Mouse (Mus musculus) mature B cell (primary cell): Measurements from ENCODE around the gene Foxg1.

Experiments
- in situ Hi-C: fragments of 300-500 bp; cut with MboI; formaldehyde crosslinking; loops from 2 replicates; pipeline ENCODE4 v1.14.3; 2019

Foxg1 gene

GRCm38 (mm10) chr12:49382565-49383520 is at the start of gene Foxg1:
Gene Foxg1, plus strand, starts transcription at chr12:49382660.
- in situ Hi-C loops, result no loop called here

- in situ Hi-C loops, result no loop called here
Measured at GRCm38 (mm10) chr12:49349697-49350096, 32.8 kb upstream of the Foxg1 start.

- in situ Hi-C loops, result no loop called here
Measured at GRCm38 (mm10) chr12:49368931-49369330, 13.5 kb upstream of the Foxg1 start.

GRCm38 (mm10) chr12:49372170-49372569 is 10.3 kb upstream of the Foxg1 start:
- in situ Hi-C loops, result no loop called here

- in situ Hi-C loops, result no loop called here
Measured at GRCm38 (mm10) chr12:49373176-49373575, 9.3 kb upstream of the Foxg1 start.

GRCm38 (mm10) chr12:49373821-49374605 is 8.4 kb upstream of the Foxg1 start:
- in situ Hi-C loops, result no loop called here

GRCm38 (mm10) chr12:49374606-49374995 is 7.9 kb upstream of the Foxg1 start:
- in situ Hi-C loops, result no loop called here

- in situ Hi-C loops, result no loop called here
Measured at GRCm38 (mm10) chr12:49375427-49376317, 6.8 kb upstream of the Foxg1 start.

GRCm38 (mm10) chr12:49376318-49376992 is 6.0 kb upstream of the Foxg1 start:
- in situ Hi-C loops, result no loop called here

DNA sequence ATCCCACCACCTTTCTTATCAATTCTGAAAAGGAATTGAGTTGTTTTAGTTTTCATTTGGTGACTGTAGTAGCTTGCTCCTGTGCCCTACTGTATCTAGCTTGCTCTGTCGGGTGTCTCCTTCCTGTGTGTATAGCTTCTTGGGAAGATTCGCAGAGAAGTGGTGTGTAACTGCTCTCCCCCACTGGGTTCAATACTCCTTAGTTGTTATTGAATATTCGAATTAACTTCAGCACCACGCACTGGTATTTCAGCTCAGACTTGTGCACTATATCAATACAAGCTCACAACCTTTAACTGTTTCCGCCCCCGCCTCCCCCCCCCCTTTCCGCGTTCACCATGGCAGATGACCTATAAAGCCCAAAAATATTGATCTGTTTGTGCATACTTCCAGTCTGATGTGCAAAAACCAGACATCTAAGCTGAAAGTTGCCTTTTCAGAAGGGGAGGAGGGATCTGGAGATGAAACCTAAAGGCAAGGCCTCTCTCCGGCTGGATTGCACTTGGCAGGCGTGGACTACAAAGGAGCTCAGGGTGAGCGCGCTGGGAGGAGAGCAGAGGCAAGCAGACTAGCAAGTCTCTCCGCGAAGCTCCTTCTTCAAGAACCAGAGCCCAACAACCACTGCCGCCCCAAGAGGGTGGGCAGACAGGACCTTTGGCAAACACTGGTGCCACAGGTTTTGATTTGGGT is 5.0 kb upstream of the Foxg1 start:
- in situ Hi-C loops, result no loop called here

DNA sequence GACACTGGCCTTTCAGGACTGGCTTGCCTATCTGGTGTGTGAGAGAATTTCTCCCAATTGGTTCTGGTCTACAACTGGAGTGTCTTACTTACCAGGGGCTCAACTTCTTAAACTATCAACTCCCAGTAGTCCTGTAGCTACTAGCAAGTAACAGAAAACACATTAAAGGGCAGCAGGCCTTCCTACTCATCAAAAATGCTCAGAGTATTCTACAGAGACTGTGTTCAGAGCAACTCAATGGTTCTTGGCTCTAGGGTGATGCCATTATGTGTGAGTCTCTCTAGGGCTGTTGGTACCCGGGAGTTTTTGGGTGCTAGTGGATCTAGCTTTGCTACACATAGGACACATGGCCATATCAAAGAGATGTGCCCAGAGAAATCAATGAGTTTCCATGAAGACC is 3.5 kb upstream of the Foxg1 start:
- in situ Hi-C loops, result no loop called here

- in situ Hi-C loops, result no loop called here
Measured at GRCm38 (mm10) chr12:49379446-49379845, 3.0 kb upstream of the Foxg1 start.

GRCm38 (mm10) chr12:49380442-49380841 is 2.0 kb upstream of the Foxg1 start:
- in situ Hi-C loops, result no loop called here

- in situ Hi-C loops, result no loop called here
Measured at GRCm38 (mm10) chr12:49381031-49381525, 1.4 kb upstream of the Foxg1 start.

DNA sequence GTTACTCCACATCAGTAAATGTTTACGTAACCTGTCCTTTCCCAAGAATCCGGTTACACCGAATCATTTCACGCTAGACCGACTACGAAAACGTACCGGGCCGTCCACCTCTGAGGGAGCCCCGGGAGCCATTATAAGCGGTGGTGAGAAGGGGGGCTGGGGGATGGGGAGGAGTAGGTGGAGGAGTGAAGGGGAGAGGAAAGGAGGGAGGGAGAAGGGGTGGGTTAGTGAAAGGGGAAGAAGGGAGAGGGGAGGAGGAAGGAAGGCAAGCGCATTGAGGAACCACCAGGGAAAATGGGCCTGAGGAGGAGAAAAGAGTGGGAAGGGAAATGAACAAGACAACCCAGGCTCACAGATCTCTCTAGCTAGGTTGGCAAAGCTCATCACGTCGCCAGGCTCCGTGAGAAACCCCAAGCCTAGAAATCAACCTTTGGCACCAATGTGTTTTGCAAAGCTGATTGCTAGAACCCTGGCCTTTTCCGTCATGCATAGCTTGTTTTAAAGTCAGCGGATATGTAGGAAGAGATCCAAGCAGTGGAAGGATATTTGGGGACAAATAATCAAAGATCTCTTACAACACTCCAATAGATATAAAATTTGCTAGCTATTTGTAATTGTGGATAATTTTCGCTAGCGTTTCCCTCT is 617 bp upstream of the Foxg1 start:
- in situ Hi-C loops, result no loop called here

DNA sequence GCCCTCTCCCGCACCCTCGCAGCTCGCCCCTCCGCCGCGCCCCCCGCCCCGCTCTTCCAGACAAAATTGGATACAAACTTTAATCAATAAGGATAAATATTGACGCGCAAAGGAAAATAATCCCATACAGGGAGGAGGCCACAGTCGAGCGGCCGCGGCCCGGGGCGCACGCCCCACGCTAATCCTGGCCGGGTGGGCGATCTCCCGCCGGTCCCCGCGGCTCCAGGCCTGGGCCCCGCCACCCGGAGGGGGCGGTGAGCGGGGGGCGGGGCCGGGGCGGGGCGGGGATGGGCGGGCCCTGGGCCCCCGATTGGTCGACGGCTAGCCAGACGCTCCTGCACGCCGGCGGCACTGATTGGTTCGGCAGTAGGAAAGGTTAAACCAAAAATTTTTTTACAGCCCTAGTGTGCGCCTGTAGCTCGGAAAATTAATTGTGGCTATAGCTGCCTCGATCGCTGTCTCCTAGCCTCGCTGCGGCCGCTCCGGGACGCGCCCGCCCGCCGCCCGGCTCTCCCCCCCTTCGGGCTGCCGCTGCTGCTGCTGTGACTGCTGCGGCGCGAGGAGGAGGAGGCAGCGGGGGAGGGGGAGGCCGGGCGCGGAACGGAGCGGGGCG is 1.2 kb downstream of the Foxg1 start:
- in situ Hi-C loops, result no loop called here

DNA sequence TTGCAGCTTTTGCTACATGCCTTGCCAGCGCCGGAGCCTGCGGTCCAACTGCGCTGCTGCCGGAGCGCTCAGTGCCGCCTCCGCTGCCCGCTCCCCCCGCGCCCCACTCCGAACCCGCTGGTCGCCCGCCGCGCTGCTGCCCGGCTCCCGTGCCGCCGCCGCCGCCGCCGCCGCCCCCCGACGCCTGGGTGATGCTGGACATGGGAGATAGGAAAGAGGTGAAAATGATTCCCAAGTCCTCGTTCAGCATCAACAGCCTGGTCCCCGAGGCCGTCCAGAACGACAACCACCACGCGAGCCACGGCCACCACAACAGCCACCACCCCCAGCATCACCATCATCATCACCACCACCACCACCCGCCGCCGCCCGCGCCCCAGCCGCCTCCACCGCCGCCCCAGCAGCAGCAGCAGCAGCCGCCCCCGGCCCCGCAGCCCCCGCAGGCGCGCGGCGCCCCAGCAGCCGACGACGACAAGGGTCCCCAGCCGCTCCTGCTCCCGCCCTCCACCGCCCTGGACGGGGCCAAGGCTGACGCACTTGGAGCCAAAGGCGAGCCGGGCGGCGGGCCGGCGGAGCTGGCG is 1.9 kb downstream of the Foxg1 start:
- in situ Hi-C loops, result no loop called here

DNA sequence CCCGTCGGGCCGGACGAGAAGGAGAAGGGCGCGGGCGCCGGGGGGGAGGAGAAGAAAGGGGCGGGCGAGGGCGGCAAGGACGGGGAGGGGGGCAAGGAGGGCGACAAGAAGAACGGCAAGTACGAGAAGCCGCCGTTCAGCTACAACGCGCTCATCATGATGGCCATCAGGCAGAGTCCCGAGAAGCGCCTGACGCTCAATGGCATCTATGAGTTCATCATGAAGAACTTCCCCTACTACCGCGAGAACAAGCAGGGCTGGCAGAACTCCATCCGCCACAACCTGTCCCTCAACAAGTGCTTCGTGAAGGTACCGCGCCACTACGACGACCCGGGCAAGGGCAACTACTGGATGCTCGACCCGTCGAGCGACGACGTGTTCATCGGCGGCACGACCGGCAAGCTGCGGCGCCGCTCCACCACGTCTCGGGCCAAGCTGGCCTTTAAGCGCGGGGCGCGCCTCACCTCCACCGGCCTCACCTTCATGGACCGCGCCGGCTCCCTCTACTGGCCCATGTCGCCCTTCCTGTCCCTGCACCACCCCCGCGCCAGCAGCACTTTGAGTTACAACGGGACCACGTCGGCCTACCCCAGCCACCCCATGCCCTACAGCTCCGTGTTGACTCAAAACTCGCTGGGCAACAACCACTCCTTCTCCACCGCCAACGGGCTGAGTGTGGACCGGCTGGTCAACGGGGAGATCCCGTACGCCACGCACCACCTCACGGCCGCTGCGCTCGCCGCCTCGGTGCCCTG is 2.6 kb downstream of the Foxg1 start, which contains the start of gene Gm43517:
Gene Gm43517 (plus strand): TSS at position 299 of the 755 bp plus-strand sequence.
- in situ Hi-C loops, result no loop called here
